Comparison of ENCODE assay signal across 8 mouse cellular contexts in genomic region chr1:91540271-91540826, GRCm38 (mm10). TPM values are rescaled to one million over a fixed set of nuclear protein-coding genes. Genes with fewer than 3 reads are reported as not detected.
DNase-seq lines count a peak whose midpoint lies in the region; ATAC-seq and TF ChIP-seq lines count a peak whose summit lies in the region.

TSS of gene Asb1 (plus strand) at chr1:91540544.

- peak; percentile 95 for ATAC-seq in frontal cortex, adult (ENCODE audit: low TSS enrichment)
- peak; percentile 97 for ATAC-seq in lung, postnatal 0 days

- H3K27me3 ChIP-seq in hindbrain, embryonic 10.5 days (ENCODE audit: insufficient read depth, poor library complexity, severe bottlenecking), result peaks cover 43% of the 10 kb centered on the region
- H3K27me3 ChIP-seq in lung, postnatal 0 days (replicated peaks; ENCODE audit: insufficient read depth, low read length), result no peaks in the 10 kb centered on the region

- peaks cover 13% of the 10 kb centered on the region for H3K36me3 ChIP-seq in hindbrain, embryonic 10.5 days
- no peaks in the 10 kb centered on the region; the same call in 1 of the 2 replicates for H3K36me3 ChIP-seq in lung, postnatal 0 days (ENCODE audit: insufficient read depth, low read length)

- no peaks in the 10 kb centered on the region for H3K9me3 ChIP-seq in hindbrain, embryonic 10.5 days
- H3K9me3 ChIP-seq in lung, postnatal 0 days (ENCODE audit: low read length), result no peaks in the 10 kb centered on the region

- peak; percentile 98 for DNase-seq in MN1 (ENCODE audit: low spot score)
- peak; percentile 93 for DNase-seq in cerebellum, adult 9-10 months
- peak; percentile 98 for DNase-seq in hindbrain, embryonic 10.5 days (ENCODE audit: low spot score)
- peak; percentile 98 for DNase-seq in layer of hippocampus, adult 9-11 months
- DNase-seq in lung, postnatal 0 days (ENCODE audit: low spot score), result peak; percentile 99
- peak; percentile 80 for DNase-seq in ovary, postnatal 14 days (ENCODE audit: low spot score)
- DNase-seq in thymus, postnatal 14 days, result peak; percentile 91

- TF ChIP-seq EP300 in lung, postnatal 0 days (IDR thresholded peaks at IDR 0.05), result peak; percentile 70

- peak; percentile 46 for TF ChIP-seq CTCF in lung, postnatal 0 days (IDR thresholded peaks at IDR 0.05)

- peak within 1 kb of the TSS; percentile 69 for H3K9ac ChIP-seq in lung, postnatal 0 days (replicated peaks; ENCODE audit: low read depth)

- H3K4me1 ChIP-seq in hindbrain, embryonic 10.5 days (replicated peaks), result peaks cover 29% of the 10 kb centered on the region
- H3K4me1 ChIP-seq in lung, postnatal 0 days (ENCODE audit: insufficient read depth, low read depth, low read length), result peaks cover 11% of the 10 kb centered on the region; the same call in 1 of the 2 replicates

- peak within 1 kb of the TSS; percentile 84 for H3K4me3 ChIP-seq in hindbrain, embryonic 10.5 days
- H3K4me3 ChIP-seq in lung, postnatal 0 days (ENCODE audit: low read depth, low read length), result peak within 1 kb of the TSS; percentile 79

- WGBS in hindbrain, embryonic 10.5 days, result under 1% methylated on average over 41 of the region's 41 CpGs
- under 1% methylated on average over 41 of the region's 41 CpGs for WGBS in lung, postnatal 0 days

- H3K4me2 ChIP-seq in lung, postnatal 0 days (replicated peaks; ENCODE audit: low read depth, low read length), result peak within 1 kb of the TSS; percentile 95

- peak within 1 kb of the TSS; percentile 86 for H3K27ac ChIP-seq in hindbrain, embryonic 10.5 days
- H3K27ac ChIP-seq in lung, postnatal 0 days (ENCODE audit: low read length), result peak within 1 kb of the TSS; percentile 44

RNA-seq across cellular contexts. Expression of gene Asb1, which starts in this region (rescaled TPM):
- polyA plus RNA-seq in hindbrain, embryonic 10.5 days (2016; fragmentation: Nextera tagmentation; extraction: Ambion mirVana), result 8.9 and 10.8 TPM in 2 replicates
- 4.2 and 4.6 TPM in 2 replicates for polyA plus RNA-seq in lung, postnatal 0 days (2015; fragmentation: Nextera tagmentation; extraction: Ambion mirVana)

Comparison
In these comparisons a context has a peak if more than half of its experiments do, and no peak if none do; other contexts are left out.
1. Peak in every context shown above with its lines: DNase-seq, ATAC-seq, H3K4me3 ChIP-seq and H3K27ac ChIP-seq.